Mouse (Mus musculus) brain, embryonic 18.5 days (tissue): ENCODE results near the gene Zfp108.
"Not testable (repeated sequence)": the region's sequence is repeated elsewhere in the genome, so short reads cannot be mapped to it uniquely, and the experiment has no call there.

Experiments
- DNase-seq: peaks from one replicate; pipeline ENCODE4 v3.0.0-alpha.2; 2012; ENCODE audit warnings: low read depth, low spot score

Zfp108 gene

DNA sequence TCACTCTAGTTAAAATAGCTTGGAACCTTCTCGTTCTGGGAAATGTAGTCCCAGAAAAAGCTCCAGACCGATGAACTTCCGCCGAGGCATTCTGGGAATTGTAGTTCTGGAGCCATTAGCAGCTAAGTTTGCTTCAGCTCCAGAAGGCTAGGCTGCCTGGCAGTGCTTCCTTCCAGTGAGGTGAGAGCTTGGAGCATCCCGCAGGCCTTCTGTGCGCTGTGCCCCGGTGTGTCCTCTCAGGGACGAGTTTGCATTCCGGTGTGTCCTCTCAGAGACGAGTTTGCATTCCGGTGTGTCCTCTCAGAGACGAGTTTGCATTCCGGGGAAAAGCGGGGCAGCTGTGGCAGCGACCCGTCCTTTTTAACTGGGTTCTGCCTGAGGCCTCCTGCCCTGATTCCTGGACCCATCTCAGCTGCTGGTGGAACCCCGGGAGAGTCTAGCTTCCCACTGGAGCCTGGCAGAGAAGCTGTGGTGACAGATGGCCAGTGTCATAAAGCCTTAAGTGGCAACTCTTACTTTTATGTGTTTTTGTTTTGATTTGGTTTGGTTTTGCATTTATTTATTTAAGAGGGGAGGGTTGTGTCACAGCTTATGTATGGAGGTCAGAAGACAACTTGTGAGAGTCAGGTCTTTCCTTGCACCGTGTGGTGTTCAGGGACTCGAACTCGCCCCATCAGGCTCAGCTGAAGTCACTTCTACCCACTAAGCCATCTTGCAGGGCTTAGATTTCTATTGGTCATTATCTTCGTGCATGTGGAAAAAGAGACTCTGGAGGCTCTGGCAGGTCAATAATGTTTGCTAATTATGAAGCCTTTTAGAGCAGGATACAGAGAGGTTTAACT is at the start of gene Zfp108:
Gene Zfp108, plus strand, starts transcription at position 162 of the 842 bp plus-strand sequence.
- peak; percentile 82 for DNase-seq

DNA sequence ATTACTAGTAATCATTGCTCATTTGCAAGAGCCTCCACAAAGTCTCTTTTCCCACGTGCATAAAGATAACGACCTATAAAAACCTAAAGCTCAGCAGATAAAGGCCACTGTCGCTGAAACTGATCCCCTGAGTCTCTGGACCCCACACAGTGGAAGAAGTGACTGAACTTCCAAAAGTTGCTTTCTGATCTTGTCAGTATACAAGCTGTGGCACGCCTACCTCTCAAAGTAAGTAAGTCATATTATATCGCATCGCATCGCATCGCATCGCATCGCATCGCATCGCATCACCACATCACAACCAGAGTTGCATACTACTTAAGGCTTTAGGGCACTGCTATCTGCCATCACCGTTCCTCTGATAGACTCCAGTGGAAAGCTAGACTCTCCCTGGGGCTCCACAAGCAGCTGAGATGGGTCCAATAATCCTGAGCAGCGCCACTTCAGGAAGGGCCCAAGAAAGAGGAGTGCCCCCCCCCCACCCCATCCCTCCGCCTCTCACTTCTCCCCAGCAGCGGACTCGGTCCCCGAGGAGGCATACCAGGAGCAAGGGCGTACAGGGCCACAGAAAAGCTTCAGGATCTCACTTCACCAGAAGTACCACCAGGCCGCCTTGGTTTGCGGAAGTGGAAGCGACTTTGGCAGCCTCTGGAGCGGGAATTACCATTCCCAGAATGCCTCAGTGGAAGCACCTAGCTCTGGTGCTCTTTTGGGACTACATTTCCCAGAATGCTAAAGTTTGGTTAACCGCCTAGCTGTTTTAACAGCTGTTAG is 46.9 kb upstream of the Zfp108 start:
- DNase-seq, result peak; percentile 74

DNA sequence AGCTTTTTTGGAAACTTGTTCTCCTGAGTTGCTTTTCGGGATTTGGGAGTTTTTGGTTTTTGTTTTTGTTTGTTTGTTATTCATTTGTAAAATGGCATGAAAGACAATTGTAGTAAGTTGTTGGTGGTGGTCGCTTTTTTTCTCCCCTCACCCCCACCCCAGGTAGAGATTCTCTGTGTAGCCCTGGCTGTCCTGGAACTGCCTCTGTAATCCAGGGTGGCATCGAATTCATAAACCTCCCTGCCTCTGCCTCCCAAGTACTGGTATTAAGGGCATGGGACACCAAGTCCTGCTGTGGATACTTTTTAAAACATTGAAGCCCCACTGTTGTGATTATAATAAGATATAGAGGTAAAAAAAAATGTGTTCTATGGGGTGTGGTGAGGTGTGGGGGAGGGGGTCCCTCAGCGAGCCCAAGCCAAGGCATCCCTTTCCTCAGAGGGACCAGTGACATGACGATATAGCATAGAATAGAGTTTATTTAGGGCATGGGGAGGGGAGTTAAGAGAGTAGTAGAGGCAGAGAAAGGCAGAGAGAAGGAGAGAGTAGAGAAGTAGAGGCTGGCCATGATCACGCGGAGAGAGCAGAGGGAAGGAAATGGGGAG is 46.2 kb upstream of the Zfp108 start:
- no peak for DNase-seq

DNA sequence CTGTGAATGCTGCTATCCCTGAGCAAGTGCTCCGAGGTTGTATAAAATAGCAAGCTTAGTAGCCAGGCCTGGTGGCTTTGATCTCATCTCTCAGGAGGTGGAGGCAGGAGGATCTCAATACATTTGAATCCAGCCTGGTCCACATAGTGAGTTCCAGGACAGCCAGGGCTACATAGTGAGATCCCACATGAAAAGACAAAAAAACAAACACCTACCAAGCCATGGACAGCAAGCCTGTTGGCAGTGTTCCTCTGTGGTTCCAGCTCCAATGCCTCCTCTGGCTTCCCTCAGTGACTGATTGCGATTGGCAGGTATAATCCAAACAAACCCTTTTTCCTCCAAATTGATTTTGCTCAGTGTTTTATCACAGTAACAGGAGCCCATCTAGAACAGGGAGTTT is 44.3 kb upstream of the Zfp108 start:
- DNase-seq, result no peak

DNA sequence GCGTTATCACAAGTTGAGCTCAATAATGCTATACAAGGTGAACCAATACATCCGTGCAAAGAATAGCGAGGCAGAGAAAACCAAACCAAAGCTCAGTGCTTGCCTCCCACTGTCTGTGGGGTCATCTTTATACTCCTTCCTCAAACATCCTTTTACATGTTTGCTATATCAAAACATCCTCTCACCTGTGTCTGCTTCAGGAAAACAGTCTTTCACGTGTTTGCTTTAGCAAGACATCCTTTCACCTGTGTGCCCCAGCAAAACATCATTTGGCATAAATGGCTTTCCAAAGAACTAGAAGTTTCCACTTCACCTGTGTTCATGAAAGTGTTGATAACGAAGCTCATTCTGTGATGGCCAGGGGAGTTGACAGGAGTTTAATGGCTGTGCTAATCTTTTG is 43.3 kb upstream of the Zfp108 start, which contains the start of gene Zfp111:
Gene Zfp111, minus strand, starts transcription at position 101 of the 400 bp plus-strand sequence.
- DNase-seq, result no peak

DNA sequence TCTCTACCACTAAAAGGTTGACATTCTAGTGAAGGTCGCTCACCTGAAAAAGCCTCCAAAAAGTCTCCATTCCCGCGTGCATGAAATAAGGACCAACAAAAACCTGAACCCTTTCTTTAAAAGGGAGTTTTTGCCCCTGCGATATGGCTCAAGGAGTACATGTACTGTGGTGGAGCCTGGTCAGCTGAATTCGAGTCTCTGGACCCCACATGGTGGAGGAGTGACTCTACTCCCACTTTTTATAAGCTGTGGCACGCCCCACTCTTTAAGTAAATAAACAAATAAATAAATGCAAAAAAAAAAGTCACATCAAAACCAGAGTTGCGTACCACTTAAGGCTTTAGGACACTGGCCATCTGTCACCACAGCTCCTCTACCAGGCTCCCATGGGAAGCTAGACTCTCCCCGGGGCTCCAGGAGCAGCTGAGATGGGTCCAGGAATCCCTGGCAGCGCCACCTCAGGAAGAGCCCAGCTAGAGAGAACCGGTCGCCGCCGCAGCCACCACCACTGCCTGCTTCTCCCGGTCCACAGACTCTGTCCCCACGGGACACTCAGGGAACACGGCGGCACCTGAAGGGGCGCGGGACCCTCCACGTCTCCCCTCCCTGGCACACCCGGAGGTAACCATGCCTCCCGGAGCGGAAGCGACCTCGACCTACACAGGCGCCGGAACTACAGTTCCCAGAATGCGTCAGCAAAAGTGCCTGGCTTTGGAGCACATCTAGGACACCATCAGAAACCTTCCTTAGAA is 17.4 kb upstream of the Zfp108 start, which contains the start of gene Zfp109:
Gene Zfp109, minus strand, starts transcription at position 521 of the 752 bp plus-strand sequence.
- peak; percentile 43 for DNase-seq

DNA sequence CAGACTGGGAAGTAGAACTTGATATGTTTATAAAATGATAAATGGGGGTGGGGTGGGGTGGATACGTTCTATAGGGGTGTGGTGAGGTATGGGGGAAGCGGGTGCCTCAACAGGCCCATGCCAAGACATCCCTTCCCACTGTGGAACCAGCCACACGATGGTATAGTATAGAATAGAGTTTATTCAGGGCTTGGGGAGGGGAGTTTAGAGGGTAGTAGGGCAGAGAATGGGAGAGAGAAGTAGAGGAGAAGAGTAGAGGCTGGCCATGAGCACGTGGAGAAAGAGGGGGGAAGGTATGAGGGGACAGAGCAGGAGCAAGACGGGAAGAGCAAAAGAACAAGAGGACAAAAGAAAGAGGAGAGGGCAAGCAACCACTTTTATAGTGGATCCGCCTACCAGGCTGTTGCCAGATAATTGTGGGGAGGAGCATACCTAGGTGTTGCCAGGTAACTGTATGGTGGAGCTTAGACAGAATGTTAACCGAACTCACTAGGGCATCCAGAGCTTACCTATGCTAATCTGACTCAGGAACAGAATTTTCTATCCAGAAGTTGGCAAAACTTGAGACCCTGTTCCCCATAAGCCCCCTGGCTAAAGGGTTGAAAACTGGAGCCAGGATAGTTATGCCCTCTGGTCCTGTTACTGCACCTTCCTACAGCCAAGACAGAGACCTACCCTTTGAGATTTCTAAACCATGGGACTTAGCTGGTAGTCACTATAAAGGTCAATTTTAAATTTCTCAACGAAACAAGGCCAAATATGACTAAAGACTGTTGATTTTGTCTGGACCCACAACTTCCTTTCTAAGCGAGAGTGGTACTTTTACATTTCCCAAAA is 597 bp upstream of the Zfp108 start:
- DNase-seq, result no peak

DNA sequence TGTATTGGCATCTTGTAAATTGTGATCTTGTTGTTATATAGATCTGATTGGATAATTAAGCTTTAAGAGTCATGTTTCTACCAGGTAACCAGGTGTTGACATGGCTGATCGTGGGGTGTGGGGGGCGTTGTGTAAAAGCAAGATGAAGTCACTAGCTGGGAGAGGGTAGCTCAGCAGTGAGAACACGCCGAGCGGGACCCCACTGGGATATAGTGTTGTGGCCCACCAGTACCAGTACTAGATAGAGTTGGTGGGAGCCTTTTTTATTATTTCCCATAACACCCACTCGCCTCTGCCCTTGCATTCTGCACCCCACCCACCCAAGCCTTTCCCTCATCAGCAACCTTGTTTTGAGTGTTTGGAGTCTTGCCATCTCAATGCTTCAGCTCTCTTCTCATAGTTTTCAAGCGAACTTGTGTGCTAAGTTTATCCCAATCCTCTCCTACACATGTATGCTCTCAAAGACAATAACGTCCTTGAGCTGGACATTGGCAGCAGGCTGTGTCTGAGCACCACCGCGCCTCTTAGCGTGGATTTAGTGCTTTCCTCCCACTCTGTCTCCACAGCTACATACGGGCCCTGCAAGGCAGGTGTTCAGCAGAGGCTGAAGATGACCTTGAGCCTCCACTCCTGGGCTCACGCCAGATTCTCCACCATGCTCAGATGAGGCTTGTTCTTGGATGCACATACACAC is 4.9 kb downstream of the Zfp108 start:
- no peak for DNase-seq

DNA sequence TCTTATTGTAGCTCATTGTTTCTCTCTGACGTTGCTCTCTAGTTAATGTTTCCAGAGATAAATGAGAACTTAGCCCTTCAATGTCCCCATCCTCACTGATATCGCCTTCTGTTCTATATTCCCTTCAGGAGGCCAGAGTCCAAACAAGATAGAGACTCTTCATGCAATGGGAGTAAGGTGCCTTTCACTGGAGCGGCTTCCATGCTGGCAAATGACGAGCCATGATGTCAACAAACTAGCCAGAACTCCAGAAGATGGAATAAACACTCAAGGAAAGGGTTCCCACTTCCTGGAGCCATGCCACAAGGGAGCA is 5.4 kb downstream of the Zfp108 start:
- DNase-seq, result no peak

DNA sequence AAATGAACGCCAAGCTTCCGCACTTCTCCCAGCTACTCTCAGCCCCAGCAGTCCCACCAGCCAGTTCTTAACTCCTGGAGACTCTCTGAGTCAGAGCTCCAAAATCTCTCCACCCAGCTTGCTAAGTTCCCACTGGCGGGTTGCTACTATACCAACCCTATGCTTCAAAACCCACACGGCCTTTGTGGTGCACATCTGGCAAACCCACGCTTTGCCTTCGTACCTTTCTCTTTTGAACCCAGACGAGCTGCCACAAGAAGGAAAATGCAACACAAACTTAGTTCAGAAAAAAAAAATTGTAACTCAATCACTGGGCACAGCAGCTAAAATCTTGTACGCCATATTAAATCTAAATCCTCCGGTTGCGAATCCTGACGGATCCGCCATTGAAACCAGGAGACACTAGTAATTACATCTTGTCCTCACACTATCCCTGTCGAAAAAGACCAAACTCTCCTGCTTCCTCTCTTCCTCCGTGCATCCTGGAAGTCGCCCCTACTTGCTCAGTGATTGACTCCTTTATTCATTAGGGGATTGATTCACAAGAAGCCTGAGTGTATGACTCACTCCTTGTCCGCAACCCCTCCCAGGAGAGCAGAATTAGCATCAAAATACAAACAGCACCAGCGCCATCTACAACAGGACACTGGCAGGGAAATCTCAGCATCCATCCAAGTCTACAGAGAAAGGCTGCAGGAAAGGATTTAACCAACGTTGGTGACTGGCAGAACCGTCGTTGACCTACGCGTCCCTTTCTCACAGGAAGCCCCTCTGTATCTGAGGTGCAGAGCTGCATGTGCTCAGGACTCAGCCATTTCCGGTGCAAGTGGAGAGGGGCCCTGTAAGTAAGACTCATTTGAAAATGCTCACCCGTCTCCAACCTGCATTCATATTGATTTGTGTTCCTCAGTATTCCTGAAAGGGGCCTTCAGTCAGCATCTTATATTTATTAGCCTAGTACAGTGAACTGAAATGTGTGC is 13.9 kb downstream of the Zfp108 start:
- DNase-seq, result no peak

DNA sequence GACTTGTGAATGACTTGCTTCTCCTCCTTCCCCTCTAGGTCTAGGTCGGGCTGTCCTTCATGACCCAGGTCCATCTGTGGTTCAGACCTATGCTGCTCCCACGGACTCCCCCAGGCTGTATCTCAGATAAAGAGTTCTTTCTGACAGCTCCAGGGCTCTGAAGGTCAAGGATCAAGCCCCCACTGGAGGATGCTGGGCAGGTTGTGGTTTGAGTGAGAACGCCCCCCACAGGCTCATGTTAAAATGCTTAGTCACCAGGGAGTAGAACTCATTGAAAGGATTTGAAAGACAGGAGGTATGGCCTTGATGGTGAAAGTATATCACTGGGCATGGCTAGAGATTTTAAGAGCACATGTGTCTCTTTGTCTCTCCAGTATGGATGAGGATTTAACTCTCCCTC is 14.7 kb downstream of the Zfp108 start:
- no peak for DNase-seq

DNA sequence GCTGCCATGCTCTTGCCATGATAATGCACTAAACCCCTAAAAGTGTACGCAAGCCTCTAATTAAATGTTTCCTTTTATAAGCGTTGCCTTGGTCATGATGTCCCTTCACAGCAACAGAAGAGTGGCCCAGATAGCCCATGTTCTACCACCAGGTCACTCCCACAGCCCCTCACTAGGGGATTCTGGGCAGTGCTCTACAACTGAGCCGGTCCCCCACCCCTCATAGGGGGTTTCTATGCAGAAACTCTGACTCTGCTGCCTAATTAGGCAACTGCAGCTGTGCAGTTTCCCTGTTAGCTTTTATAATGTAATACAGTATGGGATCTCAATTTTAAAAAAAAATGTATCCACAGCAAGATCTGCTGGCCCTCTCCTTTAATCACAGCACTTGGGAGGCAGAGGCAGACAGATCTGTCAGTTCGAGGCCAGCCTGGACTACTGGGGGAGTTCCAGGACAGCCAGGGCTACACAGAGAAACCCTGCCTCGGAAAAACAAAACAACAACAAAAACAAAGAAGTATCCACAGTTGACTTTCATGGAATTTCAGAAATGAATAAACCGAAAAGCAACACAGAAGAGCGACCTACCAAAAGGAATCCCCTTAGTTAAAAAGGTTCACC is 15.2 kb downstream of the Zfp108 start:
- no peak for DNase-seq

DNA sequence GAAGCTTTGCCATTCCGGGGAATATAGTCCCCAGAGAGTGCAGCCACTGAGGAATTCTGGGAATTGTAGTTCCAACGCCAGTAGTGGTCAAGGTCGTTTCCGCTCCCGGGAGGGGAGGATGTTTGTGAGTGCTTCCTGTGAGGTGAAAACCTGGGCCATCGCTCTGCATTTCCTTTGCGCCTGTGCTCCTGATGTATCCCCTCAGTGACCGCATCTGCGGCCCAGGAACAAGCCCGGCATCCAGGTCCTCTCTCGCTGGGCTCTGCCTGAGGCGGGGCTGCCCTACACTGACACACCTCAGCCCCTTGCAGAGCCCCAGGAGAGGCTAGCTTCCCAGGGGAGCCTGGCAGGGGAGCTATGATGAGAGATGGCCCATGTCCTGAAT is 15.7 kb downstream of the Zfp108 start, which contains the start of gene Zfp93:
Gene Zfp93, plus strand, starts transcription at position 133 of the 385 bp plus-strand sequence.
- peak; percentile 81 for DNase-seq

DNA sequence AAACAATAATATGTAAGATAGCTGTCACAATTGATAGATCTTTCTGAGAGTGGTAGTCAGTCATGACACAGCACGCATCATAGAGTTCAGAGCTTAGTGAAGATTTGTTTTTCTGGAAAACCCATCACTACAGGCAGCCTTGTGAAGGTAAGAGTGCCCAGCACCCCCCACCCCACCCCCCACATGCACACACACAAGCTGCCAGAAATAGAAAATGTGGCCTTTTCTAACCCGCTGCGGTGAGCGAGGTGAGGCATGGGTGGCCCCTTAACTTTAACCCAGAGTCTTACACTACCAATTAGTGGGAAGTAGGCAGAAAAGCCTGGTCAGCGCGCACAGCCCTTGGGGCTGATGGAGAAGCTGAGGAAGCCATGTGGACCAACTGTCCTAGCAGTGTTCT is 16.6 kb downstream of the Zfp108 start:
- DNase-seq, result no peak

DNA sequence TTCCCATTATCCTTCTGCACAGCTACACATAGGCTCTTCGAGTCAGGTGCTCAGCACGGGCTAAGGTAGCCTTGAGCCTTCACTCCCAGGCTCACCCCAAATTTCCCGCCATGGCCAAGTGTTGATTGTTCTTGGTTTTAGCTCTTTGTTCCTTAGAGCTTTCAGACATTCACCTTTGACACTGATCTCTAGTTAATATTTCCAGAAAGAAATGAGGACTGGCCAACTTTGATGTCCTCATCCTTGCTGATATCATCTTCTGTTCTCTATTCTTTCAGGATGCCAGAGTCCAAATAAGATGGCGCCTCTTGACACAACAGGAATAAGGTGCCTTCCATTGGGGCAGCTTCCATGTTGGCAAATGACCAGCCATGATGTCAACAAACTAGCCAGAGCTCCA is 19.9 kb downstream of the Zfp108 start:
- no peak for DNase-seq

DNA sequence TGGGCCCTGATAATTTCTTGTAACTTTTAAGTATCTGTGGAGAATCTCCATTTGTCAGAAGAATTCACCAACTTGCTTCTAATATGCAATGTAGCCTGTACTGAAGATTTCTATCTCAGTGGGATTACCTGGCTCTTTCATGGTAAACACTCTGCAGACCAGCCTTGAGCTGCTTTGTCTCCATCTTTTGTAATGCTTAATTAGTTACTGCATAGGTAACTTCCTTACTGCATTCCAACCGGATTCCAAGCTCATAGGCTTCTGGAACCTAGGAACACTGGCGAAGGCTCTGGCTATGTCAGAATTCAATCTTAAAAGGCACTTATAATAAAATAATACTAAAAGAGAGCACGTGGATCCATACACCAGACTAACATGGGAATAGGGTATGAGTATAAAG is 24.2 kb downstream of the Zfp108 start:
- DNase-seq, result not testable (repeated sequence)

DNA sequence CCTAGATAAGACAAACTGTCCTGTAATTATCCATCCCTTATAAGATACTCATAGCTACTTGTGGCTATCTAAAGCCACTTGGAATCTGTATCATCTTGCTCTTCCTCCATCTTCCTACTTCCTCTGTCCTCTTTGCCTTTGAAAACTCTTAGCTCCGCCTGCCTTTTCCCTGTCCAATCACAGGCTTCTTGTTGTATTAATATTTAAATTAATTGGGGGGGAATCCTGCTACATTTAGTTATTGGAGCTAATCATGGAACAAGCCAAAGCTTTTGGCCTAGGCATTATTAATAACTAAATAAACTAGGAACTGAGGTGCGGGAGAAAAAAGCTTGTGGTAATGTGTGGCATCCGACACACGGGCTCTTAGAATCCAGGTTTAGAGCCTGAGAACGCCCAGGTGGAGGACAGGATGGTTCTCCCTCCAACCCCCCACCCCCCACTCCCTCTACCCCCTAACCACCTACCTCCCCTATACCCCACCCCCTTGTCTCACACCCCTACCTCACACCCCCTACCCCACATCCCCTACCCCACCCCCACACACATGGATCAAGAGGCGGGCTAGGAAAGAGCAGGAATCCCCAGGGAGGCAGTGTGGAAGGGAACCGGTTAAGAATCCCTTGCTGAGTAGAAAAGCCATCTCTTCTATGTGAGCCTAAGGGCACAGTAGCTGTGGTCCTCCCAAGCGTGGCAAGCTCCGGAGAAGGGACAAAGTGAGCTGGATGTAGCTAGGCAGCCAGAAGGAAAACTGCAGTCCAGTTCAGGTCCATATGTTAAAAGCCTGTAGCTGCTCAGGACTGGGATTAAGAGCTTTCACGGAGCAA is 25.6 kb downstream of the Zfp108 start:
- no peak for DNase-seq

DNA sequence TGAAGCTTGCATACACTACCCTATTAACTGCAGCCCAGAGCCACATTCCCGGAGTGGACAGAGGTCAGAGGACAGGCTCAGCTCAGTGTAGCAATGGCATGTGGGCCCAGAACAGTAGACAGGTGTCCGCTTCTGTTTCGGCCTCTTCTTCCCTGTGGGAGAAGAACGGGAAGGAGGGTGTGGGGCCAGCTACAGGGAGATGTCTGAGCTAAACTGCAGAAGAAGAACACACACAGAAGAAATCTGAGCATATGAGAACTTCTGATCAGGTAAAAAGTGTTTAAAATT is 26.2 kb downstream of the Zfp108 start:
- DNase-seq, result no peak
